Mouse (Mus musculus) stomach, embryonic 15.5 days (tissue): Measurements from ENCODE around the gene Acad12. TPM values are rescaled to one million over a fixed set of nuclear protein-coding genes. Genes with fewer than 3 reads are reported as not detected.
"Not testable (repeated sequence)": the region's sequence is repeated elsewhere in the genome, so short reads cannot be mapped to it uniquely, and the experiment has no call there.

Experiments used
- ATAC-seq: fragments of 200-750 bp; cut with Nextera tagmentation; 2 replicates; pipeline ENCODE4 v1.8.0; 2017; ENCODE audit warnings: low read depth, moderate number of reproducible peaks, moderate TSS enrichment; ENCODE audit not compliant: insufficient read depth, low FRiP score
- H3K27ac ChIP-seq: fragments of 300-500 bp; sonication (generic); 2 replicates; pipeline ENCODE4 v1.5.1; 2015; ENCODE audit warnings: mild to moderate bottlenecking, inconsistent platforms
- H3K27me3 ChIP-seq: fragments of 300-500 bp; sonication (generic); replicated peaks from 2 replicates; pipeline ENCODE4 v1.6.1; 2015; ENCODE audit warnings: inconsistent platforms
- H3K36me3 ChIP-seq: fragments of 300-500 bp; sonication (generic); 2 replicates; pipeline ENCODE4 v1.6.1; 2015; ENCODE audit warnings: inconsistent platforms
- H3K4me1 ChIP-seq: fragments of 300-500 bp; sonication (generic); 2 replicates; pipeline ENCODE4 v1.6.1; 2015; ENCODE audit warnings: inconsistent platforms
- H3K4me2 ChIP-seq: fragments of 300-500 bp; sonication (generic); 2 replicates; pipeline ENCODE4 v1.6.1; 2015; ENCODE audit warnings: mild to moderate bottlenecking, inconsistent platforms
- H3K4me3 ChIP-seq: fragments of 300-500 bp; sonication (generic); replicated peaks from 2 replicates; pipeline ENCODE4 v1.5.1; 2015; ENCODE audit warnings: inconsistent platforms
- H3K9ac ChIP-seq: fragments of 300-500 bp; sonication (generic); 2 replicates; pipeline ENCODE4 v1.6.1; 2015; ENCODE audit warnings: inconsistent platforms
- H3K9me3 ChIP-seq: fragments of 300-500 bp; sonication (generic); 2 replicates; pipeline ENCODE4 v1.6.1; 2016; ENCODE audit warnings: inconsistent platforms
- WGBS: fragments of 180-500 bp; shearing (Covaris S2); methylation state at CpG from one replicate; pipeline ENCODE4 v1.1.7; 2015; 5-methylcytosine and 5-hydroxymethylcytosine counted together
- polyA plus RNA-seq: library from polyadenylated mRNA; unstranded; fragments of >200 nt; fragmentation: Nextera tagmentation; extraction: Ambion mirVana; gene quantifications from 2 replicates; pipeline ENCODE4 v1.2.1, GENCODE M21; 2015

The Acad12 gene
- polyA plus RNA-seq, 1 experiment from 2014 or later = 2.3 TPM

DNA sequence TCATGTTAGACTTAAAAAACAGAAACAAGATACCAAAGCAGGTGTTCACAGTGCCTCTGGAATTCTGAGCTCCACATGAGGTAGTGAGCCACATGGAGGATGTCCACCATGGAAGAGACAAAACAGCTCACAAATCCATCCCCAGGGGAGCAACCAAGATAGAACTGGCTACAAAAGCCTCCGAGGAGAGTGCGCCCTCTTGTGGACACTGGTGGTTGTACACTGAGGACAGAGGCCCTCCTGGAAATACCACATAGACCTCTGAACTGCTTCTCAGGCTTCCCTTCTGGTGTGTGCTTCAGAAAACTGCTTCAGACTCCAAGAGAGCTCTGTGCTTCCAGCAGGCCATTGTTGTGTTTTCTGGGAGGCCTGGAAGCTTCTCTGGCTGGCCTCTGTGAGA, 12.6 kb downstream of the Acad12 start:
- H3K27ac ChIP-seq = no peak overlapping the region
- H3K4me1 ChIP-seq = 0 out of 2 replicates have a peak, but pooled peaks cover 4% of the 10 kb centered on the region
- H3K9ac ChIP-seq = no peak overlapping the region
- no peaks in the 10 kb centered on the region for H3K9me3 ChIP-seq
- H3K27me3 ChIP-seq = no peaks in the 10 kb centered on the region
- no peak overlapping the region for H3K4me2 ChIP-seq
- H3K4me3 ChIP-seq = no peak overlapping the region
- H3K36me3 ChIP-seq = no peaks in the 10 kb centered on the region
- ATAC-seq = no peak
- WGBS = 0% methylated on average over 2 of the region's 2 CpGs

- not testable (repeated sequence) for H3K9ac ChIP-seq, H3K9me3 ChIP-seq, H3K4me2 ChIP-seq, H3K36me3 ChIP-seq, H3K27ac ChIP-seq, ATAC-seq, H3K27me3 ChIP-seq, H3K4me3 ChIP-seq, H3K4me1 ChIP-seq
- WGBS = 76% methylated on average over 1 of the region's 1 CpGs
These were observed 14.9 kb downstream of the Acad12 start for GRCm38 (mm10) chr5:121603815-121604214.

DNA sequence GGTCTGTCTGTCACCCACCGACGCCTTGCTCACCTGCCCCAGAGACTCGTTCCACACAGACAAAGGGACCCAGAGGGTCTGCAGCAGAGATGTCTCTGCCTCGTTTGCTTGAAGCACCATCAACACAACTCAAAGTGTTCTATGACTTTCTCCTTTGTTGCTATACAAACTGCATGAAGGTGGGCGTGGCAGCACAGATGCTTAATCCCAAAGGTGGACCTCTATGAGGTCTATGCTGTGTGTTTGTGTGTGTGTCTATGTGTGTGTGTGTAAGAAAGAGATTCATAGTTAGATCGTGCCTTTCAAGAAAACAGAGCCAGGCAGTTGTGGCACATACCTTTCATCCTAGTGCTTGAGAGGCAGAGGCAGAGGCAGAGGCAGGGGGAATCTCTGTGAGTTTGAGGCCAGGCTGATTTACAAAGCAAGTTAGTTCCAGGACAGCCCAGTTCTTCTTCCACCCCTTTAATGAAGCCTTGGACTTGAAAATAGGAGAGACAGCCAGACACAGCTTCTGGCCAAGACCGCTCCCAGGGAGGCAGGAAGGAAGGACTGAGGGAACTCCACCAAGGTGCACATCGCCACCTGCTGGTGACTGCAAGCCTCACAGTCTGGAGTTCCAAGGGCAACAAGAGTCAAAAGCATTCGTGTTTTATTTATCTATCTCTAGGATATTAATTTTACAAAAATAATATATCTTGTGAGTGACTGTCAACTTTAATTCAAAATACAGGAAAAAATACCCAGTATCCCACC, 17.0 kb downstream of the Acad12 start:
- H3K36me3 ChIP-seq = no peaks in the 10 kb centered on the region
- peak overlapping the region; percentile 19; the same call in 1 of the 2 replicates for H3K4me2 ChIP-seq
- H3K27ac ChIP-seq = no peak overlapping the region; the same call in 1 of the 2 replicates
- H3K9me3 ChIP-seq = no peaks in the 10 kb centered on the region
- H3K27me3 ChIP-seq = no peaks in the 10 kb centered on the region
- WGBS = 27% methylated on average over 9 of the region's 9 CpGs
- H3K9ac ChIP-seq = no peak overlapping the region
- no peak overlapping the region for H3K4me3 ChIP-seq
- H3K4me1 ChIP-seq = 0 out of 2 replicates have a peak, but pooled peaks cover 4% of the 10 kb centered on the region
- ATAC-seq = peak; percentile 67; the same call in 1 of the 2 replicates

DNA sequence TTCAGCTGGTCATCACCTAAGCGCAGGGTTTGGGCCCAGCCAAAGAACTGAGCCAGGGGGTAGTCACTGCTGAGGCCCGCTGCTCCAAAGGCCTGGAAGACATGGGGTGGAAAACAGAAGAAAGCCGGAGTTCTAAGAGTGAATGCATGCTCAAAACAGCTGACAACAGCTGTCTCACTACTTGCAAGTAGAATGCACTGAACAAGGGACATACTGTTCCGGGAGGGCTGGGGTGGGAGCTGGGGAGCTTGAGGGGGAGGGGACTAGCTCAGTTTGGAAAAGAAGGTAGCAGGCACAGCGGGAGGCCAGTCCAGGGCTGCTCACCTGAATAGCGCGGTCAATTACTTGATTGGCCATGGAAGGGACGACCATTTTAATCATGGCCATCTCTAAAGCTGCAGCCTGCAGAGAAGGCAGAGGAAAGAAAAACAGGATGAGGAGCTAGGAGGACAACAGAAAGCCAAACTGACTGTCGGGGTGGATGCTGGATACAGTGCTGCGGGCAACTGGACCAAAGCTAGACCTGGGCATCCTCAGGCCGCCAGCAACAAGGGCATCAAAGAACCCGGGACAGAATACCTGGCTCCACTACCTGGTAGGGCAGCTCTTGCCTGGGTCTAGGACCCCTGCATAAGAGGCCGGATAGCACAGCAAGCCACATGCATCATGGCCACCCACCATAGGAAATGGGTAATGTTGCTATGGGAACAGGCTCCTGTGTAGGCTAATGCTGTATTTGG, 19.7 kb downstream of the Acad12 start:
- Histone ChIP-seq H3K9me3 (no peaks in the 10 kb centered on the region), H3K9ac (no peak overlapping the region), H3K27ac (peak overlapping the region; percentile 70), H3K36me3 (no peaks in the 10 kb centered on the region), H3K4me3 (no peak overlapping the region), H3K4me1 (0 out of 2 replicates have a peak, but pooled peaks cover 4% of the 10 kb centered on the region), H3K27me3 (no peaks in the 10 kb centered on the region), H3K4me2 (no peak overlapping the region)
- ATAC-seq = no peak
- 65% methylated on average over 13 of the region's 13 CpGs for WGBS

- Histone ChIP-seq H3K9me3 (no peaks in the 10 kb centered on the region), H3K4me1 (0 out of 2 replicates have a peak, but pooled peaks cover 4% of the 10 kb centered on the region), H3K27me3 (no peaks in the 10 kb centered on the region), H3K36me3 (no peaks in the 10 kb centered on the region), H3K27ac (peak overlapping the region; percentile 70), H3K4me3 (no peak overlapping the region), H3K9ac (no peak overlapping the region), H3K4me2 (no peak overlapping the region)
- 79% methylated on average over 7 of the region's 7 CpGs for WGBS
- no peak for ATAC-seq
These were observed 20.7 kb downstream of the Acad12 start for GRCm38 (mm10) chr5:121597991-121598537.

GRCm38 (mm10) chr5:121597332-121597731, 21.4 kb downstream of the Acad12 start:
- no peak overlapping the region for H3K4me2 ChIP-seq
- H3K4me1 ChIP-seq = peaks cover 11% of the 10 kb centered on the region; the same call in 1 of the 2 replicates
- H3K4me3 ChIP-seq = no peak overlapping the region
- H3K9me3 ChIP-seq = no peaks in the 10 kb centered on the region
- H3K9ac ChIP-seq = no peak overlapping the region
- no peak for ATAC-seq
- no peaks in the 10 kb centered on the region for H3K27me3 ChIP-seq
- WGBS = 64% methylated on average over 4 of the region's 4 CpGs
- H3K27ac ChIP-seq = no peak overlapping the region
- no peaks in the 10 kb centered on the region for H3K36me3 ChIP-seq

- 62% methylated on average over 6 of the region's 6 CpGs for WGBS
- Histone ChIP-seq H3K9me3 (no peaks in the 10 kb centered on the region), H3K4me3 (no peak overlapping the region), H3K4me2 (no peak overlapping the region), H3K27me3 (no peaks in the 10 kb centered on the region), H3K9ac (no peak overlapping the region), H3K4me1 (peaks cover 6% of the 10 kb centered on the region; the same call in 1 of the 2 replicates), H3K36me3 (no peaks in the 10 kb centered on the region), H3K27ac (no peak overlapping the region)
- no peak for ATAC-seq
These were observed 22.5 kb downstream of the Acad12 start for GRCm38 (mm10) chr5:121596226-121596625.

- H3K36me3 ChIP-seq = no peaks in the 10 kb centered on the region
- H3K9me3 ChIP-seq = no peaks in the 10 kb centered on the region
- H3K4me3 ChIP-seq = no peak overlapping the region
- no peak overlapping the region for H3K9ac ChIP-seq
- WGBS = 64% methylated on average over 6 of the region's 6 CpGs
- no peaks in the 10 kb centered on the region for H3K27me3 ChIP-seq
- no peak for ATAC-seq
- peaks cover 6% of the 10 kb centered on the region; the same call in 1 of the 2 replicates for H3K4me1 ChIP-seq
- H3K4me2 ChIP-seq = no peak overlapping the region
- H3K27ac ChIP-seq = no peak overlapping the region
These were observed 23.0 kb downstream of the Acad12 start for GRCm38 (mm10) chr5:121595758-121596157.

DNA sequence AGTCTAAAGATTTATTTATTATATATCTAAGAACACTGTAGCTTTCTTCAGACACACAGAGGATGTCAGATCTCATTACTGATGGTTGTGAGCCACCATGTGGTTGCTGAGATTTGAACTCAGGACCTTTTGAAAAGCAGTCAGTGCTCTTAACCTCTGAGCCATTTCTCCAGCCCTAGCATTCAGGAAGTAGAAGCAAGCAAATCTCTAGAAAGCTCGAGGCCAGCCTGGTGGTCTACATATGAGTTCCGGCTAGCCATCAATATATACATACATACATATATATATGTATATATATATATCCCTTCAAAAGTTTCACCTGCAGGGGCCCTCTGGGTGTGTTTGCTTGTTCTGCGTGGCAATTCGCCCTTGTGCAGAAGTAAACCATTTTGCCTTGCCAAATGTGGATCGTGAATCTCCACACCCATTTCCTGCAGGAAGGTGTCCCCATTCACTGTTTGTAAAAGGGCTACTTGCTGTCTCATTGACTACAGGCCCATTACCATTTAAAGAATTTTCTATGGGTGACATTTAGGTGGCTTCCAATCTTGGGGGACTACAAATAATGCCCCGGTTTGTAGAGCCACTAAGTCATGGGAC, 23.9 kb downstream of the Acad12 start:
- H3K9me3 ChIP-seq = no peaks in the 10 kb centered on the region
- peaks cover 6% of the 10 kb centered on the region; the same call in 1 of the 2 replicates for H3K4me1 ChIP-seq
- H3K36me3 ChIP-seq = no peaks in the 10 kb centered on the region
- ATAC-seq = no peak
- H3K9ac ChIP-seq = no peak overlapping the region
- H3K27ac ChIP-seq = no peak overlapping the region
- H3K4me3 ChIP-seq = no peak overlapping the region
- H3K27me3 ChIP-seq = no peaks in the 10 kb centered on the region
- no peak overlapping the region; the same call in 1 of the 2 replicates for H3K4me2 ChIP-seq
- 78% methylated on average over 6 of the region's 6 CpGs for WGBS

DNA sequence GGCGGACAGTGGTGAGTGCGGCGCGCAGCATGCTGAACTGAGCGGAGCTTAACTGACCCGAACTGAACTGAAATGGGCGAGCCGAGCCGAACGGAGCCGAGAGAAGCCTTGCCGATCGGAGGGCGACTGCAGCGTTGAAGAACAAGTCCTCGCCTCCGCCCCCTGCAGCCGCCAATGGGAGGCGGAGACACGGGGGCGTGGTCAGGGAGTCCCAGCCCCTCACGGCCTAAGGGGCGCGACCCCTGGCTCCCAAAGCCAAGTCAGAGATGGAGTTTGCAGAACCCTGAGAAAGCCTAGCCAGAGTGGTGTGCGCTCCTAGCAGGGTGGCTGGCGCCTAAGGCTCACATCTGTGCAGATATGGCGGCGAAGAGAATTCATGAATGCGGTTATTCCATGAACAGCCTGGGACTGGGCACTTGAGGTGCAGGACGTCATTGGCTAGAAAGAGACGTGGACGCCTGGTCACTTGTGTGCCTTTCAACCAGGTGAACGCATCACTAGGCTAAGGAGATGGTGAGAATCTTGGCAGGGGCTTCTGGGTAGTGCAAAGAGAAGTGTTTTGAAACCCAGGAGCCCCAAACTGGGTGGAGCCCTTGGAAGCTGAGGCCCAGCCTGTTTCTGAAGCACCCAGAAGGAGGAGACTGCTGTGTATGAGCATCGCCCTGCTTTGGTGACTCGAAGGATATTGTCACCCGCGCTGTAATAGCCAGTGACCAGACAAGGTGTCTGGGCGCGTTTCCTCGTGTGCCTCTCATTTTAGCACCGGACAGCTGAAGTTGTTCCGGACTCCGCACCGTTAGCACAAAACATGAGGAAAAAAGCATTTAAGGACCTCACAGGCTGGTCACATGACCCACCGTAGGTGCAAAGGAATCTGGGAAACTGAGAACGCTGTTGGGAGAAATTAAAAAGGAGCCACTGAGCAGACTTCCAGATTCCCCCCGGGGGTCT, 25.0 kb downstream of the Acad12 start, which contains the start of gene Aldh2:
TSS of gene Aldh2 (minus strand) at position 374 of the 951 bp plus-strand sequence.
- peak within 1 kb of the TSS; percentile 70 for H3K4me3 ChIP-seq
- peak within 1 kb of the TSS; percentile 68 for H3K9ac ChIP-seq
- no peaks in the 10 kb centered on the region for H3K9me3 ChIP-seq
- WGBS = 3% methylated on average over 47 of the region's 47 CpGs
- H3K36me3 ChIP-seq = no peaks in the 10 kb centered on the region
- H3K4me2 ChIP-seq = peak within 1 kb of the TSS; percentile 95
- peak; percentile 88 for ATAC-seq
- no peaks in the 10 kb centered on the region for H3K27me3 ChIP-seq
- H3K27ac ChIP-seq = peak within 1 kb of the TSS; percentile 71
- peaks cover 6% of the 10 kb centered on the region; the same call in 1 of the 2 replicates for H3K4me1 ChIP-seq
